Mouse (Mus musculus) thymus, adult 2 months (tissue): ENCODE data around the gene Pcyt1a. TPM values are rescaled to one million over a fixed set of nuclear protein-coding genes. Genes with fewer than 3 reads are reported as not detected.

ENCODE experiments used
- DNase-seq: peaks from one replicate; pipeline ENCODE4 v3.0.0; 2021
- H3K27ac ChIP-seq: fragments of 200-500 bp; 2 replicates; pipeline ENCODE4 v1.5.1; 2012; ENCODE audit warnings: low read length, control low read depth; ENCODE audit not compliant: control insufficient read depth, insufficient read depth
- H3K27me3 ChIP-seq: fragments of 200-500 bp; 2 replicates; pipeline ENCODE4 v1.6.1; 2012; ENCODE audit warnings: mild to moderate bottlenecking, low read length, moderate library complexity, mixed read lengths; ENCODE audit not compliant: control insufficient read depth, insufficient read depth
- H3K36me3 ChIP-seq: fragments of 200-500 bp; 2 replicates; pipeline ENCODE4 v1.6.1; 2012; ENCODE audit warnings: mild to moderate bottlenecking, low read length, moderate library complexity; ENCODE audit not compliant: control insufficient read depth, insufficient read depth
- H3K4me1 ChIP-seq: fragments of 200-500 bp; replicated peaks from 2 replicates; pipeline ENCODE4 v1.6.1; 2012; ENCODE audit warnings: low read length; ENCODE audit not compliant: control insufficient read depth, insufficient read depth
- H3K4me3 ChIP-seq: fragments of 200-500 bp; 2 replicates; pipeline ENCODE4 v1.5.1; 2012; ENCODE audit warnings: mild to moderate bottlenecking, low read length, control low read depth, moderate library complexity; ENCODE audit not compliant: control insufficient read depth, insufficient read depth
- CTCF ChIP-seq: fragments of 200-500 bp; IDR thresholded peaks from 2 replicates; pipeline ENCODE4 v1.5.1; 2012; ENCODE audit warnings: mild to moderate bottlenecking, control low read depth, low read length, moderate library complexity, borderline replicate concordance; ENCODE audit not compliant: control insufficient read depth, poor library complexity, insufficient read depth; ENCODE audit errors: extremely low read depth
- POLR2A ChIP-seq: fragments of 200-500 bp; IDR thresholded peaks from 2 replicates; pipeline ENCODE4 v1.6.1; 2012; ENCODE audit warnings: mild to moderate bottlenecking, low read length, control low read depth, moderate library complexity; ENCODE audit not compliant: control insufficient read depth, poor library complexity, insufficient read depth; ENCODE audit errors: extremely low read depth
- WGBS: fragments of 180-500 bp; shearing (Covaris S2); methylation state at CpG from one replicate; pipeline ENCODE4 v1.1.7; 2018; 5-methylcytosine and 5-hydroxymethylcytosine counted together
- polyA plus RNA-seq: library from polyadenylated mRNA; depleted of rRNA; stranded (reverse); fragments of >200 nt; gene quantifications from 2 replicates; pipeline ENCODE4 v1.2.3, GENCODE M21; 2012

The Pcyt1a gene
- polyA plus RNA-seq, 1 experiment, result 21.2 TPM

GRCm38 (mm10) chr16:32406671-32407070, 24.1 kb upstream of the Pcyt1a start:
- no peak overlapping the region for H3K4me3 ChIP-seq
- TF ChIP-seq POLR2A, result no peak
- TF ChIP-seq CTCF, result no peak
- WGBS, result 81% methylated on average over 6 of the region's 6 CpGs
- no peaks in the 10 kb centered on the region for H3K27me3 ChIP-seq
- peaks cover under 1% of the 10 kb centered on the region; the same call in 1 of the 2 replicates for H3K4me1 ChIP-seq
- no peak overlapping the region for H3K27ac ChIP-seq
- no peaks in the 10 kb centered on the region for H3K36me3 ChIP-seq
- no peak for DNase-seq

GRCm38 (mm10) chr16:32407730-32408129, 23.0 kb upstream of the Pcyt1a start:
- Histone ChIP-seq H3K27ac (no peak overlapping the region), H3K4me1 (no peaks in the 10 kb centered on the region; the same call in 1 of the 2 replicates), H3K36me3 (no peaks in the 10 kb centered on the region), H3K4me3 (no peak overlapping the region), H3K27me3 (no peaks in the 10 kb centered on the region)
- 77% methylated on average over 10 of the region's 10 CpGs for WGBS
- no peak for DNase-seq
- TF ChIP-seq CTCF, result no peak
- no peak for TF ChIP-seq POLR2A

GRCm38 (mm10) chr16:32417457-32417856, 13.3 kb upstream of the Pcyt1a start:
- no peaks in the 10 kb centered on the region for H3K36me3 ChIP-seq
- TF ChIP-seq CTCF (no peak), POLR2A (no peak)
- no peak overlapping the region for H3K4me3 ChIP-seq
- no peak for DNase-seq
- peaks cover 12% of the 10 kb centered on the region for H3K4me1 ChIP-seq
- WGBS, result 86% methylated on average over 1 of the region's 1 CpGs
- no peak overlapping the region for H3K27ac ChIP-seq
- no peaks in the 10 kb centered on the region for H3K27me3 ChIP-seq

GRCm38 (mm10) chr16:32419517-32420483, 10.9 kb upstream of the Pcyt1a start, which contains the start of gene Tctex1d2:
Gene Tctex1d2, plus strand, starts transcription at chr16:32419702.
- TF ChIP-seq POLR2A, result 0 out of 2 replicates have a peak, but pooled peaks have one; percentile 23
- 0 out of 2 replicates have a peak, but pooled peaks have one; percentile 11 for TF ChIP-seq CTCF
- no peak within 1 kb of the TSS for H3K27ac ChIP-seq
- DNase-seq, result peak; percentile 89
- 6% methylated on average over 45 of the region's 45 CpGs for WGBS
- no peaks in the 10 kb centered on the region for H3K27me3 ChIP-seq
- H3K4me1 ChIP-seq, result 0 out of 2 replicates have a peak, but pooled peaks cover 4% of the 10 kb centered on the region
- H3K4me3 ChIP-seq, result peak within 1 kb of the TSS; percentile 69
- no peaks in the 10 kb centered on the region for H3K36me3 ChIP-seq

GRCm38 (mm10) chr16:32427506-32427905, 3.2 kb upstream of the Pcyt1a start:
- TF ChIP-seq POLR2A (no peak), CTCF (no peak)
- WGBS, result 96% methylated on average over 3 of the region's 3 CpGs
- Histone ChIP-seq H3K4me1 (peaks cover 9% of the 10 kb centered on the region), H3K4me3 (no peak overlapping the region), H3K27ac (no peak overlapping the region), H3K36me3 (no peaks in the 10 kb centered on the region), H3K27me3 (no peaks in the 10 kb centered on the region)
- DNase-seq, result no peak

GRCm38 (mm10) chr16:32431047-32431591, 398 bp downstream of the Pcyt1a start:
- Histone ChIP-seq H3K27ac (peak overlapping the region; percentile 6; the same call in 1 of the 2 replicates), H3K27me3 (no peaks in the 10 kb centered on the region), H3K4me3 (peak overlapping the region; percentile 76), H3K36me3 (no peaks in the 10 kb centered on the region), H3K4me1 (peaks cover 17% of the 10 kb centered on the region)
- DNase-seq, result peak; percentile 33
- WGBS, result 2% methylated on average over 28 of the region's 28 CpGs
- no peak for TF ChIP-seq CTCF
- 0 out of 2 replicates have a peak, but pooled peaks have one; percentile 0 for TF ChIP-seq POLR2A
